Mouse (Mus musculus) c-Kit-positive CD71-positive TER-119-positive erythroid progenitor cells, embryonic 14.5 days (primary cell): ENCODE measurements at regions not wholly inside any gene's neighbourhood (a gene's known extent, or its start where the extent isn't known, plus 50 kb on each side); places are given as distances from the start of the nearest gene placed in this dataset.

Source experiments
- DNase-seq: peaks from one replicate; pipeline ENCODE4 v3.0.0-alpha.2; 2013; ENCODE audit warnings: low spot score

DNA sequence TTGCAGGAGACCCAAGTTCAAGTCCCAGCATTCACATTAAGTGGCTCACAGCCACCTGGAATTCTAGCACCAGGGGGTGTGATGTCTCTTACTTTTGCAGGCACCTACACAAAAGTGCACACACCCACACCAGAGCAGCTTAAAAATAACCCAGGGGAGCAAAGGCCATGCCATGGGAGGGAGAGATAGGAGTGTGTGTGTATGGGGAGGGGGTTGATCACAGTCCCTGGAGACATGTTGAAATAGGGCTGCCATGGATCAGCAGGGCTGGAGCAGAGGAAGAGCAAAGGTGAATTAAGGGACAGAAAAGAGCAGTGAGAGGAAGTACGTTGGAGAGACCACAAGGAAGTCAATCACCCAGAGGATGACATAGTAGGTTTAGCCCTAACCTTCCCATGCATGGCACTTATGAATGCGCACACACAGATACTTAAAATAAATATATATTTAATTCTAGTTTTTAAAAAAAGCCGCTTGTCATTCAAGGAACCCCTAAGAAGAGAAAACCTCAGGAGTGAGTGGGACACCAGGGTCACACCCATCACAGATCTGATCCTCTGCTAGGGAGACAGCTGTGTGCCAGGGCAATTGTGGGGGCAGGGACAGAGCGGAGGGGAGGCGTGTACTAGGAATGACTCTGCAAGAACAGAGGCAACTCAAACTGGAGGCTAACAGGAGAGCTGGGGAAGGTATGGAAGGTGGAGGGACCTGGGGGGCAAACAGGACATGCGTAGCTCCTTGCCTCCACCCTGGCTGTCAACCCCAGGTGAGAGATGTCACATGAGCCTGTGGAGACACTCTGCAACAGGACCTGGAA lies 189.5 kb upstream of the Rybp start:
- no peak for DNase-seq

GRCm38 (mm10) chr6:100475341-100475955 lies 188.2 kb upstream of the Rybp start:
- no peak for DNase-seq

DNA sequence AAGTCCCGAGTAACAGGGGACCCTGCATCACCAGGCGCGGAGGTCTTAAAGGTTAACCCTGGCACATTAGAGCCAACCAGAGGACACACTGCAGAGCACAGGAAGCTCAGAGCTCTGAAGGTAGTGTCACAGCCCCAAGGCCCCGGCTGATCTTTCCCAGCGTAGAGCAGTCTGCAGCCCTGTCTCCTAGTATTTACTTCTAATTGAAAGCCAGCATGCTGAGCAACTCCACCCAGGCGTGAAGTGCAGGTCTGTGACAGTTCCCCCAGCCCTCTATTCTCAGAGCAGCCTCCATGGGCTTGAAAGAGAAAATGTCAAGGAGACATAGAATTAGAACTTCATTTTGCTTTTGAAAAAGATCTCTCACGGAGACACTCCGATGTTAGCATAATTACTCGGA lies 187.0 kb upstream of the Rybp start:
- no peak for DNase-seq

DNA sequence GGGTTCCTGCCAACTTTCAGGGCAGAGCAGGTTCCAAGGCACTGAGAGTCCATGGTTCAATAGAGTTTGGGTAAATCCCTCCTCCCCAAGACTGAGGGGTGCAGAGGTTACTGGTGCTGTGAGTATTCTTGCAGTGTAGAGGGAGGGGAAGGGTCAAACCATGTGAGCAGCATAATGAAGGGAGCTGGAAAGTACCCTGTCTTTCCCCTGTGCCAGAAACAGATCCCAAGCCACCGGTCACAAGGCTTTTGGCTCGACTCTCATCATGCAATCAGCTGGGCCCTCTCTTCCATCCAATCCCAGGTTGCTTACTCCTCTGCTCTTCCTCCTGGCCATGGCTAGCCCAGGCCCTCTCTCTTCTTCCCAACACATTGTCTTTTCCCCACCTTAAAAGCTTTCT lies 182.8 kb upstream of the Rybp start:
- no peak for DNase-seq

DNA sequence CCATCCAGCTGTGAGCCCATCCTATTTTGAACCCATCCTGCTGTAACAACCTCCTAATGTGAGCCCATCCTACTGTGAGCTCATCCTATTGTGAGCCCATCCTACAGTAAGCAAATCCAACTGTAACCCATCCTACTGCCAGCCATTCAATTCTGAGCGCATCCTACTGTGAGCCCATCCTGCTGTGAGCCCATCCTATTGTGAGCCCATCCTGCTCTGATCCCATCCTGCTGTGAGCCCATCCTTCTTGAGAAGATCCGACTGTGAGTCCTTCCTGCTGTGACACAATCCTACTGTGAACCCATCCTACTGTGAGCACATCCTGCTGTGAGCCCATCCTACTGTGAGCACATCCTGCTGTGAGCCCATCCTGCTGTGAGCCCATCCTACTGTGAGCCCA lies 175.5 kb upstream of the Rybp start:
- no peak for DNase-seq

DNA sequence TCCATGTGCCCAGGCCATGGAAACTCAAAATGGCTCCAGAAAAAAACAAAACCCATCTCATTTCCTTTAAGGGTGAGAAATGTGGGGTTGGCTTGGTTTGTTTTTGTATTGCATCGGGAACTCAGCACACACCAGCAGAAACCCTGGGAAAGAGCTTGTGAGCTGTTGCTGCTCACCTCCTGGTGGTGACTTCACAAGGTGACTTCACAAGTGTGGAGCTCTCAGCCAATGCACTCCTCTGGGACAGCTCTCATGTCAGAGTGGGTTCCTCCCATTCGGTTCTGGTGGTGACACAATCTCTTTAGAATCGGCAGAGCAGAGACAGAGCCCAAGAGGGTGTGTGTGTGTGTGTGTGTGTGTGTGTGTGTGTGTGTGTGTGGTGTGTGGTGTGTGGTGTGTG lies 166.1 kb upstream of the Rybp start:
- no peak for DNase-seq

DNA sequence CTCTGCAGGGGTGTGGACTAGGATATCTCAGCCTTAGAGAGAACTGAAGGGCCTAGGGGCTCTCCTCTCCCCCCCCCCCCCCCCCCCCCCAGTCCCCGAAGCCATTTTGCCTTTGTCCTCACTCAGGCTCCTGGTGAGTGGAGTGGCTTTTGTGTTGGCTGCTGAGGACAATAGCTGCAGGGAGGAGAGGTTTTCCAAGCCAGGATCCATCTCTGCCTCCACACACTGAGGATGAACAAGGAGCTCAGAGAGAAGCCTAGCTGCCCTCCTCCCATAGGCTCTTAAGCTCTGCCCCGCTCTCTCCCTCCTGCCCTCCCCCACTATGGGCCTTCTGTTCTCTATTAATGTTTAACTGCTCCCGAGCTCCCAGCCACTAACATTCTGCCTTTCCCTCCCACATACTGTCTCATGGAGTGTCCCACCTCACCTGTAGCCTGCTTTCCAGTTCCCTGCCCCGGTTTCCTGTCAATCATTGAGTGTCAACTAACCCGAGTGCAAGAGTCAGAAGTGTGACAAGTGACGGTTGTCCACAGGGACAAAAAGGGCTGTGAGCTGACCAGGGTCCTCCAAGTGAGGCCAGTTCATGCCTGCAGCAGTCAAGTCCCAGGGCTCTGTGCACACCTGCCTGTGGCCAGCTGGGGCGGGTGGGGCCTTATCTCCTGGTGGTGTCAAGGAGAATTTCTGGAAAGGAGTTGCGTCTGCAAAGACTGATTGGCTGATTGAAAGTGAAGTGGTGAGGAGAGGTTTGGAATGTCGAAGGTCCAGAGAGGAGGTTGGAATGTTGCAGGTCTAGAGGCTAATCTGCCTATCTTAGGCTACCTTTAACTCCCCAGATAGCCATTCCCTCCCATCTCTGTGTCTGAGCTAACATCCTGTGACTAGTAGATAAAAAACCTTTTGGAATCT lies 165.1 kb upstream of the Rybp start:
- DNase-seq = no peak

DNA sequence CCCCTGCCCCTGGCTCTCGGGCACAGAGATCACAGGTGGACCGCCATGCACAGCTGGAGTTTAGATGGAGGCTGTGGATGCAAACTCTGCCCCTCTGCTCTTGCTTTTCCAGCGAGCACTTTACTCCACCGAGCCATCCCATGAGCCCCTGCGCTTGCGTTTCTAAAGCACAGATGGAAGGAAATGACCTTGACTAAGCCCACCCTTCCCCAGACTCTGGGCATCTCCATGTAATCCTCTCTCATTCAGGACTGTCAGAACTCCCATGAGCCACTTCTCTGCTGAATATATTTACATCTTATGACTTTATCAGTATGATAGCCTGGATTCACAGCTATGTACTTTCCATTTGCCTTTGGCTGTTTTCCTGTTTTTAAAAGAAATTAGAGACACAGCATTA lies 162.8 kb upstream of the Rybp start:
- no peak for DNase-seq

DNA sequence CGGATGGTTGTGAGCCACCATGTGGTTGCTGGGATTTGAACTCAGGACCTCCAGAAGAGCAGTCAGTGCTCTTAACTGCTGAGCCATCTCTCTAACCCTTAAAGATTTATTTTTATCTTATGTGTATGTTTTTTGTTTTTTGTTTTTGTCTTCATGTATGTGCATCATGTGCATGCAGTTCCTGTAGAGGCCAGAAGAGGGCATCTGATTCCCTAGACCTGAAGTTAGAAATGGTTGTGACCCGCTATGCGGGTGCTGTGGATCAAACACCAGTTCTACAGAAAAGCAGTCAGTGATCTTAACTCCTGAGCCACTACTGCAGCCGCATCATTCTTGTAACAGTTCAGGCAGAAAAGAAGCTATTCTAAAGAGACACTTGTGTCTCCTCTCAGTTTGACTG lies 161.8 kb upstream of the Rybp start:
- no peak for DNase-seq

- no peak for DNase-seq
Observed at GRCm38 (mm10) chr6:100447211-100447610, 159.9 kb upstream of the Rybp start.

- no peak for DNase-seq
Observed at GRCm38 (mm10) chr6:100446804-100447203, 159.5 kb upstream of the Rybp start.

DNA sequence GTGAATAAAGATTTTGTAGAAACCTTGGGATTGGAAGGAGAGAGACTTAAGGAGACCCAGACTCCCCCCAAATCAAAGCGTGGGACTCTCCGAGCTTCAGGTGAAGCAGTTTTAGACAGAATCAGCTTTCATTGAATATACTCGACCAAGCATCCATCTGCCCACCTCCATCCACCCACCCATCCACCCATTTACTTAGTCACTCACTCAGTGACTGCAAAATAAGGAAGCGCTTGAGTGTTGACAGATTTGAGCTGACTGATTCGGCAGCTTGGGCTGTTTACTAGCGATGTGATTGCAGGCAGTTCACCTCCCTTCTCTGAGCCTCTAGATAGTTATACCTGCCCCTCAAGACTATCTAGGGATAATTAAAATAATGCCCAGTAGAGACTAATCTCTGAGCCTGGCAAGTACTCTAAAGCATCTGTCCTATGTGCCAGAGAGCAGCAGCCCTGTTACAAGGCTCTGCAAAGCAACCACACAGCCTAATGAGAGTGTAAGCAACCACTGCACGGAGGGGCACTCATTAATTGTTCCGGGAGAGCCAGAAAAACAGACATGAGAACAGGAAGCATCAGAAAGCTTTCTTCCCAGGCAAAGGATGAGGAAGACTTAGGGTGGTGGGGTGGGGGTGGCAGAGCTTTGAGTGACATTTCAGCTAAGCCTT lies 151.9 kb upstream of the Rybp start:
- no peak for DNase-seq

DNA sequence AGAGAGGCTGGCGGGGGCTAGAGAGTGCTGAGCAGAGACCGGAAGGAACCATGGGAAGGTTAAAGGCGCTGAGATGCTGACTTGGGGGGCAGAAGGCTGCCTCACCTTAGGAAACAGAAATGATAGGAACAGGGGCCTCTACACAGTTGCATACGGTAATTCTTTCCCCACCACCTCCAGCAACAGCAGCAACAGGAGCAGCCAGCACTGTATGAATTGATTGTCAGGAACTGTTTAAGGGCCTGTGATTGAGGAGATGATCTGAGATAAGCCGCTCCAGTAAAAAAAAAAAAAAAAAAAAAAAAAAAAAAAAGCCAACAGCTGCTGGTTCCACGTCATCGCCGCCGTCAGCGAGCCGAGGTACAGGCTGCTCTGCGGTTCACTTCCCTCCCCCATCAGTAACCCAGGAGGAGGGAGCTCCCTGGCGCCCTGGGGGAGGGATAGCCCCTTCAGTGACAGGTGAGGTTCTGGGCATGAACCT lies 151.3 kb upstream of the Rybp start:
- DNase-seq = no peak

DNA sequence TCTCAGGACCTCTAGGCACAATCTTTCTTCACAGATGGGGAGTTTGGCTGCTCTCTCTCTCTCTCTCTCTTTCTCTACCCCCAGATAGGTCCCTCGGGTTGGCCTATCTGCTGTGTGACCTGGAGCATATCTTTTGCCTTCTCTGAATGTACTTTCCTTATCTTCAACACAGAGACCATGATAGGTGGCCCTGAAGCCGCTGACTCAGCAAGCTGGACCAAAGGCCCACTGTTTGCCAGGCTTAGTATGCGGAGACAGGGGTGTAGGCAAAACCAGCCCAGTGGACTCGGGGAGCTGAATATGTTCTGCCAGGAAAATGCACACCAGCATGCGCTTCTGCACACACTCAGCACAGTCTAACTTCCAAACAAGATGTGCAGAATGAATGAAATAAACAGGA lies 150.7 kb upstream of the Rybp start:
- DNase-seq = no peak

DNA sequence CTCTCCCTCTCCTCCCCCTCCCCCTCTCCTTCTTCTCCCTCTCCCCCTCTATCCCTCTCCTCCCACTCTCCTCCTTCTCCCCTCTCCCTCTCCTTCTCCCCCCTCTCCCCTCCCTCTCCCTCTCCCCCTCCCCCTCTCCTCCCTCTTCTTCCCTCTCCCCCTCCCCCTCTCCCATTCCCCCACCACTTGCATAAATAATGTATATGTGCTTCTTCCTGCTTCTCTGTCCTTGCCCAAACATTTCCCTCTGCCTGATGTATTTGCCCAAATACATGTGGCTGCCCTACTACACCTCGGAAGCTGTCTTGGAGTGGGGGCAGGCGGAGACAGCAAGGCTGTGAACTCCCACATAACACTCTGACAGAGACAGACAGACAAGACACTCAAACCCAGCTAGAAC lies 149.2 kb upstream of the Rybp start:
- no peak for DNase-seq

- DNase-seq = no peak
Observed at GRCm38 (mm10) chr6:100435222-100435621, 147.9 kb upstream of the Rybp start.

DNA sequence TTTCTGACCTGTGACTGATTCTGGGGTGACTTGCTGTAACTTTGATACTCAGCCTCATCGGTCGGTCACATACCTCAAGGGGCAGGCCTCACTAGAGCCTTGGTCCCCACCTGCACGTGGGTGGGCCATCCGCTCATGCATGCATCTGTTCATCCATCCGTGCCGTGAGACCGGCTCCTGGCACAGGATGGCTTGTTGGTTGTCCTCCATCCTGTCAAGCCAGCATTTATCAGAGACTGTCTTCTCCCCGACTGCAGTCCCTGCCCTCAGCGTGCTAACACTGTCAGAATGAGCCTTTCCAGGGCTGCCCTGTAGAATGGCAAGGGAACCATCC lies 146.2 kb upstream of the Rybp start:
- DNase-seq = no peak

- no peak for DNase-seq
Observed at GRCm38 (mm10) chr6:100432688-100433533, 145.6 kb upstream of the Rybp start.

DNA sequence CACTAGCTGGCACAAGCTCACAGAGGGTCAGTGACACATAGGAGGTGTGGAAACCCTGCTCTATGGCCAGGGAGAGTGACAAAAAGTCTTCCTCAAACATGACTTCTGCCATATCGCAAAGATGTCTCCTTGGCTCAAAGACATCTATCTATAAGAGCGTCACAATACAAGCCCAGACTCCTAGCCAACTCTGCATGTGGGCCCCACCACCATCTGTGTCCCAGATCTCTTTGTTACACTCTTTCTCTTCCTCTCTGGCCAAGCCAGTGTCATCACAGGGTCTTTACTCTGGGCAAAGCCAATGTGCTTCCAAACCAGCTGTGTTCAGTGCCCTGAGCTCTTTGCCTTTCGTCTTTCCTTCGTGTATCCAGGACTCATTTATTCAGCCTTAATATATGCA lies 143.0 kb upstream of the Rybp start:
- DNase-seq = no peak

- DNase-seq = no peak
Observed at GRCm38 (mm10) chr6:100429511-100429910, 142.2 kb upstream of the Rybp start.

GRCm38 (mm10) chr6:100428759-100429158 lies 141.5 kb upstream of the Rybp start:
- DNase-seq = no peak
